ENCODE assay signal across 9 mouse cellular contexts in genomic region chr7:101393694-101394504, GRCm38 (mm10). TPM values are rescaled to one million over a fixed set of nuclear protein-coding genes. Genes with fewer than 3 reads are reported as not detected.
A peak's percentile ranks its signal among the peaks of the same experiment; 100 is the strongest.
DNase-seq lines count a peak whose midpoint lies in the region; ATAC-seq and TF ChIP-seq lines count a peak whose summit lies in the region.
"Had no signal": no experiment of that assay in that cellular context is flagged by ENCODE, and none has a peak within 500 bp of the region (broad histone marks: within the 10 kb centered on the region; RNA-seq: fewer than 3 reads in every experiment).

No protein-coding gene starts in this region.

- H3K36me3 ChIP-seq in hindbrain, embryonic 13.5 days = no peaks in the 10 kb centered on the region
- no peaks in the 10 kb centered on the region for H3K36me3 ChIP-seq in liver, embryonic 14.5 days (replicated peaks; ENCODE audit: control insufficient read depth, insufficient read depth, low read depth)
- H3K36me3 ChIP-seq in stomach, embryonic 15.5 days = peaks cover 41% of the 10 kb centered on the region

- no peak for TF ChIP-seq EP300 in liver, embryonic 14.5 days (IDR thresholded peaks at IDR 0.05; ENCODE audit: low read depth)

- H3K9ac ChIP-seq in hindbrain, embryonic 13.5 days = no peak overlapping the region
- H3K9ac ChIP-seq in liver, embryonic 14.5 days (replicated peaks) = no peak overlapping the region
- H3K9ac ChIP-seq in stomach, embryonic 15.5 days = 0 out of 2 replicates have a peak overlapping the region, but pooled peaks have one; percentile 32

- ATAC-seq in hindbrain, embryonic 13.5 days (ENCODE audit: low FRiP score) = peak; percentile 39
- peak; percentile 42; the same call in 1 of the 2 replicates for ATAC-seq in liver, embryonic 14.5 days (ENCODE audit: insufficient read depth)
- peak; percentile 83 for ATAC-seq in stomach, embryonic 15.5 days (ENCODE audit: insufficient read depth, low FRiP score, low read depth)

- H3K27ac ChIP-seq in hindbrain, embryonic 13.5 days = 0 out of 2 replicates have a peak overlapping the region, but pooled peaks have one; percentile 45
- no peak overlapping the region for H3K27ac ChIP-seq in liver, embryonic 14.5 days
- peak overlapping the region; percentile 97 for H3K27ac ChIP-seq in stomach, embryonic 15.5 days

- H3K4me3 ChIP-seq in hindbrain, embryonic 13.5 days = no peak overlapping the region
- peak overlapping the region in 1 of 2 experiments; percentile 12; a peak in 1 of 4 replicates for H3K4me3 ChIP-seq in liver, embryonic 14.5 days (ENCODE audit: insufficient read depth in 1 of 2, low read depth in 2 of 2, low read length in 2 of 2)
- peak overlapping the region; percentile 48 for H3K4me3 ChIP-seq in stomach, embryonic 15.5 days (replicated peaks)

- peaks cover 27% of the 10 kb centered on the region for H3K4me1 ChIP-seq in hindbrain, embryonic 13.5 days (replicated peaks)
- no peaks in the 10 kb centered on the region; a peak in 1 of 4 replicates for H3K4me1 ChIP-seq in liver, embryonic 14.5 days (replicated peaks; ENCODE audit: control insufficient read depth in 2 of 2, insufficient read depth in 2 of 2, low read length in 1 of 2)
- peaks cover 22% of the 10 kb centered on the region for H3K4me1 ChIP-seq in stomach, embryonic 15.5 days

- no peaks in the 10 kb centered on the region for H3K9me3 ChIP-seq in hindbrain, embryonic 13.5 days
- H3K9me3 ChIP-seq in liver, embryonic 14.5 days (ENCODE audit: control insufficient read depth, low read length) = no peaks in the 10 kb centered on the region
- H3K9me3 ChIP-seq in stomach, embryonic 15.5 days = no peaks in the 10 kb centered on the region

- 46% methylated on average over 8 of the region's 8 CpGs for WGBS in hindbrain, embryonic 13.5 days
- 59% methylated on average over 8 of the region's 8 CpGs for WGBS in liver, embryonic 14.5 days (ENCODE audit: insufficient replicate concordance)
- 20% methylated on average over 8 of the region's 8 CpGs for WGBS in stomach, embryonic 15.5 days

- no peak for TF ChIP-seq CTCF in liver, embryonic 14.5 days (IDR thresholded peaks at IDR 0.05; ENCODE audit: low read depth)

- no peaks in the 10 kb centered on the region for H3K27me3 ChIP-seq in hindbrain, embryonic 13.5 days
- H3K27me3 ChIP-seq in liver, embryonic 14.5 days (ENCODE audit: control insufficient read depth, insufficient read depth, low read length) = no peaks in the 10 kb centered on the region
- H3K27me3 ChIP-seq in stomach, embryonic 15.5 days (replicated peaks) = no peaks in the 10 kb centered on the region

- no peak overlapping the region for H3K4me2 ChIP-seq in hindbrain, embryonic 13.5 days
- no peak overlapping the region for H3K4me2 ChIP-seq in liver, embryonic 14.5 days (ENCODE audit: low read depth)
- H3K4me2 ChIP-seq in stomach, embryonic 15.5 days = peak overlapping the region; percentile 59

- DNase-seq in adrenal gland, postnatal 14 days = peak; percentile 44
- DNase-seq in adrenal gland, postnatal 4 days (ENCODE audit: low spot score in 2 of 2) = no peak
- peak; percentile 43 for DNase-seq in forelimb bud, embryonic 11.5 days (ENCODE audit: low read depth, low spot score)
- DNase-seq in liver, embryonic 14.5 days (ENCODE audit: low read depth in 3 of 3, low spot score in 3 of 3) = no peak
- DNase-seq in T-cell, adult 2 months (ENCODE audit: low spot score) = no peak
- DNase-seq in layer of hippocampus, adult 9-10 months (ENCODE audit: low spot score) = no peak

RNA-seq across cellular contexts. Expression of gene Gm45837, which starts 16.8 kb away (rescaled TPM):
- total RNA-seq in adrenal gland, postnatal 14 days (2021) = not detected in 2 replicates
- 10 to 100 TPM in 1 of 2 experiments, 1 to 10 TPM in 1; 7.2 to 21.2 TPM for total RNA-seq in adrenal gland, postnatal 4 days (2021)
- not detected in 2 replicates for polyA plus RNA-seq in hindbrain, embryonic 13.5 days (2015; fragmentation: Nextera tagmentation; extraction: Ambion mirVana)
- not detected in 2 replicates for polyA plus RNA-seq in liver, embryonic 14.5 days (2012; rRNA removed)
- polyA plus RNA-seq in liver, embryonic 14.5 days (2014; fragmentation: Nextera tagmentation; extraction: Ambion mirVana) = 4.3 TPM in 1 of 2 replicates, not detected in the other
- polyA plus RNA-seq in stomach, embryonic 15.5 days (2015; fragmentation: Nextera tagmentation; extraction: Ambion mirVana) = 3.6 and 8.0 TPM in 2 replicates
- polyA plus RNA-seq: gonadal fat pad, adult 2 months had no signal

RNA-seq across cellular contexts. Expression of gene Pde2a, which starts 27.6 kb away (rescaled TPM):
- total RNA-seq in adrenal gland, postnatal 14 days (2021) = 132 and 141 TPM in 2 replicates
- 100 to 1,000 TPM; 105 to 129 TPM for total RNA-seq in adrenal gland, postnatal 4 days (2021)
- polyA plus RNA-seq in hindbrain, embryonic 13.5 days (2015; fragmentation: Nextera tagmentation; extraction: Ambion mirVana) = 28.8 and 31.6 TPM in 2 replicates
- 3.0 and 3.2 TPM in 2 replicates for polyA plus RNA-seq in liver, embryonic 14.5 days (2012; rRNA removed)
- polyA plus RNA-seq in liver, embryonic 14.5 days (2014; fragmentation: Nextera tagmentation; extraction: Ambion mirVana) = 2.5 and 6.6 TPM in 2 replicates
- polyA plus RNA-seq in stomach, embryonic 15.5 days (2015; fragmentation: Nextera tagmentation; extraction: Ambion mirVana) = 9.1 and 15.9 TPM in 2 replicates

RNA-seq across cellular contexts. Expression of gene Arap1, which starts 46.0 kb away (rescaled TPM):
- total RNA-seq in adrenal gland, postnatal 14 days (2021) = 39.7 and 55.7 TPM in 2 replicates
- 100 to 1,000 TPM in 1 of 2 experiments, 10 to 100 TPM in 1; 76.3 to 102 TPM for total RNA-seq in adrenal gland, postnatal 4 days (2021)
- 7.6 and 11.6 TPM in 2 replicates for polyA plus RNA-seq in hindbrain, embryonic 13.5 days (2015; fragmentation: Nextera tagmentation; extraction: Ambion mirVana)
- polyA plus RNA-seq in liver, embryonic 14.5 days (2012; rRNA removed) = 13.3 and 13.7 TPM in 2 replicates
- polyA plus RNA-seq in liver, embryonic 14.5 days (2014; fragmentation: Nextera tagmentation; extraction: Ambion mirVana) = 12.9 and 13.9 TPM in 2 replicates
- 88.7 and 92.5 TPM in 2 replicates for polyA plus RNA-seq in stomach, embryonic 15.5 days (2015; fragmentation: Nextera tagmentation; extraction: Ambion mirVana)

Comparison
In these comparisons a context has a peak if more than half of its experiments do, and no peak if none do; other contexts are left out.
1. DNase-seq: peak in adrenal gland, postnatal 14 days (single experiment) and forelimb bud, embryonic 11.5 days (single experiment); none in adrenal gland, postnatal 4 days (0 of 2), liver, embryonic 14.5 days (0 of 3), T-cell, adult 2 months (single experiment) and layer of hippocampus, adult 9-10 months (single experiment).
2. Peak in every context shown above with its lines, with median percentiles within 50 percentile points of each other: ATAC-seq.